Mouse (Mus musculus) MEL (cell line): ENCODE data around the gene Ccl28.

Experiments
- CHD1 ChIP-seq: IDR thresholded peaks from 2 replicates; pipeline ENCODE4 v1.6.1; 2012; ENCODE audit warnings: low read depth, mild to moderate bottlenecking, inconsistent platforms, low read length, improper control_type of control experiment
- CTCF ChIP-seq, 3 experiments: IDR thresholded peaks in 2 of 3; conservative IDR thresholded peaks in 1 of 3; 2 replicates each; pipeline ENCODE4 v1.5.1; 2011 to 2012; ENCODE audit warnings: low read length in 3 of 3, low read depth in 2 of 3, mild to moderate bottlenecking in 2 of 3, improper control_type of control experiment in 1 of 3, inconsistent platforms in 1 of 3, mixed read lengths in 1 of 3, moderate library complexity in 1 of 3; ENCODE audit not compliant: control insufficient read depth in 1 of 3, insufficient read depth in 1 of 3, poor library complexity in 1 of 3, severe bottlenecking in 1 of 3
- EP300 ChIP-seq, 2 experiments: IDR thresholded peaks; 2 replicates each; pipeline ENCODE4 v1.6.1; 2011; ENCODE audit warnings: improper control_type of control experiment in 2 of 2, low read length in 2 of 2, low read depth in 1 of 2, mild to moderate bottlenecking in 1 of 2
- GATA1 ChIP-seq: IDR thresholded peaks from 2 replicates; pipeline ENCODE4 v1.6.1; 2011; ENCODE audit warnings: low read depth, low read length, improper control_type of control experiment
- KAT2A ChIP-seq: conservative IDR thresholded peaks from 2 replicates; pipeline ENCODE4 v1.6.1; 2012; ENCODE audit warnings: low read depth, low read length, improper control_type of control experiment, inconsistent platforms
- MAFK ChIP-seq: IDR thresholded peaks from 2 replicates; pipeline ENCODE4 v1.6.1; 2011; ENCODE audit warnings: low read depth, mild to moderate bottlenecking, low read length, improper control_type of control experiment, borderline replicate concordance
- MAX ChIP-seq: IDR thresholded peaks from 2 replicates; pipeline ENCODE4 v1.6.1; 2011; ENCODE audit warnings: low read length, improper control_type of control experiment
- NELFE ChIP-seq: IDR thresholded peaks from 2 replicates; pipeline ENCODE4 v1.6.1; 2011; ENCODE audit warnings: low read depth, low read length, improper control_type of control experiment
- POLR2A ChIP-seq, 2 experiments: IDR thresholded peaks; 2 replicates each; pipeline ENCODE4 v1.6.1; 2011 to 2012; ENCODE audit warnings: low read length in 2 of 2, mild to moderate bottlenecking in 2 of 2, control low read depth in 1 of 2, improper control_type of control experiment in 1 of 2, low read depth in 1 of 2, moderate library complexity in 1 of 2; ENCODE audit not compliant: control insufficient read depth in 1 of 2, insufficient read depth in 1 of 2, poor library complexity in 1 of 2
- RAD21 ChIP-seq: IDR thresholded peaks from 2 replicates; pipeline ENCODE4 v1.6.1; 2011; ENCODE audit warnings: mild to moderate bottlenecking, low read depth, low read length, improper control_type of control experiment
- TCF12 ChIP-seq: IDR thresholded peaks from 2 replicates; pipeline ENCODE4 v1.6.1; 2014; ENCODE audit warnings: low read depth, mild to moderate bottlenecking, inconsistent platforms, low read length, improper control_type of control experiment, moderate library complexity
- UBTF ChIP-seq: IDR thresholded peaks from 2 replicates; pipeline ENCODE4 v1.6.1; 2012; ENCODE audit warnings: low read depth, mild to moderate bottlenecking, inconsistent platforms, low read length, improper control_type of control experiment, moderate library complexity, borderline replicate concordance; ENCODE audit not compliant: insufficient read depth
- USF1 ChIP-seq: IDR thresholded peaks from 2 replicates; pipeline ENCODE4 v1.6.1; 2014; ENCODE audit warnings: low read depth, mild to moderate bottlenecking, inconsistent platforms, low read length, improper control_type of control experiment, moderate library complexity
- ZKSCAN1 ChIP-seq: IDR thresholded peaks from 2 replicates; pipeline ENCODE4 v1.6.1; 2012; ENCODE audit warnings: low read depth, mild to moderate bottlenecking, inconsistent platforms, low read length, improper control_type of control experiment, moderate library complexity

DNA sequence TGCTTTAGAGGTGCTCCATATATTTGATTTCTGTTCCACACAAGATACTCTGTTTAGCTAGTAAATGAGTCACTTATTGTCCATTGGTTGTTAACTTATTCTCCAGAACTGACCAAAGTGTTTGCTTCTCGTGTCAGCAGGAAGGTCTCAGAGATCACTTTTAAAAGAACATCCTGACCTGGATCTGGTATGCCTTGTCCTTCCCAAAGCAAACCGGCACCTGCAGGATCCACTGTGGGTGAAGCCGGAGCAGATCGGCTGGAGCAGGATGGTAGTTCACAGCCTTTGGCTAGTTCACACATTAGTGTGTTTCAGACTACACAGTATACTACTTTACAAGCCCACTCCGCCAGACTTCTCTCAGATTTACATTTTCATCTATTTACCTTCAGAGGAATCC is 14.8 kb downstream of the Ccl28 start:
- TF ChIP-seq POLR2A (IDR thresholded peaks at IDR 0.05; ENCODE audit: control insufficient read depth in 1 of 2, insufficient read depth in 1 of 2, low read depth in 1 of 2, low read length in 2 of 2, poor library complexity in 1 of 2) (no peak), CTCF (IDR thresholded peaks at IDR 0.05 in 2 of 3, conservative IDR thresholded peaks at IDR 0.05 in 1 of 3; ENCODE audit: control insufficient read depth in 1 of 3, insufficient read depth in 1 of 3, low read depth in 2 of 3, low read length in 3 of 3, poor library complexity in 1 of 3, severe bottlenecking in 1 of 3) (no peak), GATA1 (no peak), MAX (no peak), CHD1 (no peak), RAD21 (no peak), ZKSCAN1 (no peak), NELFE (no peak), KAT2A (no peak), TCF12 (no peak), EP300 (IDR thresholded peaks at IDR 0.05; ENCODE audit: low read depth in 1 of 2, low read length in 2 of 2) (no peak), MAFK (no peak), USF1 (no peak), UBTF (no peak)
